Mouse (Mus musculus) liver, embryonic 14.5 days (tissue): ENCODE results near the gene Gm17304. TPM values are rescaled to one million over a fixed set of nuclear protein-coding genes. Genes with fewer than 3 reads are reported as not detected.

ENCODE experiments used
- ATAC-seq: fragments of 200-750 bp; cut with Nextera tagmentation; 2 replicates; pipeline ENCODE4 v1.8.0; 2017; ENCODE audit warnings: moderate number of reproducible peaks, mild to moderate bottlenecking, moderate library complexity; ENCODE audit not compliant: insufficient read depth
- DNase-seq, 3 experiments: peaks; one replicate each; pipeline ENCODE4 v3.0.0-alpha.2; 2012 to 2013; ENCODE audit warnings: low read depth in 3 of 3, low spot score in 3 of 3
- H3K27ac ChIP-seq: fragments of 300-500 bp; sonication (generic); 2 replicates; pipeline ENCODE4 v1.5.1; 2014; ENCODE audit warnings: moderate library complexity, mild to moderate bottlenecking, control low read depth, inconsistent platforms
- H3K27me3 ChIP-seq: fragments of 300-500 bp; sonication (generic); 2 replicates; pipeline ENCODE4 v1.6.1; 2014; ENCODE audit warnings: mild to moderate bottlenecking, low read length, moderate library complexity; ENCODE audit not compliant: control insufficient read depth, insufficient read depth
- H3K36me3 ChIP-seq: fragments of 300-500 bp; sonication (generic); replicated peaks from 2 replicates; pipeline ENCODE4 v1.6.1; 2014; ENCODE audit warnings: low read depth; ENCODE audit not compliant: control insufficient read depth, insufficient read depth
- H3K4me1 ChIP-seq, 2 experiments: fragments of 200-500 bp in 1 of 2; fragments of 300-500 bp in 1 of 2; sonication (generic) in 1 of 2; replicated peaks; 2 replicates each; pipeline ENCODE4 v1.6.1; 2012 to 2014; ENCODE audit warnings: antibody characterized with exemption in 1 of 2, inconsistent platforms in 1 of 2, low read length in 1 of 2; ENCODE audit not compliant: control insufficient read depth in 2 of 2, insufficient read depth in 2 of 2
- H3K4me2 ChIP-seq: fragments of 300-500 bp; sonication (generic); 2 replicates; pipeline ENCODE4 v1.6.1; 2014; ENCODE audit warnings: low read depth, mild to moderate bottlenecking, control low read depth, moderate library complexity
- H3K4me3 ChIP-seq, 2 experiments: fragments of 200-500 bp in 1 of 2; fragments of 300-500 bp in 1 of 2; sonication (generic) in 1 of 2; 2 replicates each; pipeline ENCODE4 v1.5.1; 2012 to 2014; ENCODE audit warnings: low read depth in 2 of 2, low read length in 2 of 2, mild to moderate bottlenecking in 2 of 2, control low read depth in 1 of 2, inconsistent platforms in 1 of 2, moderate library complexity in 1 of 2; ENCODE audit not compliant: insufficient read depth in 1 of 2
- H3K9ac ChIP-seq: fragments of 300-500 bp; sonication (generic); replicated peaks from 2 replicates; pipeline ENCODE4 v1.6.1; 2014; ENCODE audit warnings: mild to moderate bottlenecking, control low read depth, moderate library complexity
- H3K9me3 ChIP-seq: fragments of 300-500 bp; sonication (generic); 2 replicates; pipeline ENCODE4 v1.6.1; 2016; ENCODE audit warnings: low read length, mixed read lengths; ENCODE audit not compliant: control insufficient read depth
- CTCF ChIP-seq: IDR thresholded peaks from 2 replicates; pipeline ENCODE4 v1.5.1; 2016; ENCODE audit warnings: antibody characterized with exemption, low read depth, control low read depth
- EP300 ChIP-seq: IDR thresholded peaks from 2 replicates; pipeline ENCODE4 v1.6.1; 2016; ENCODE audit warnings: antibody characterized with exemption, low read depth
- WGBS: fragments of 180-500 bp; shearing (Covaris S2); extraction: QIAGEN DNeasy Blood & Tissue Kit; methylation state at CpG from one replicate; pipeline ENCODE4 v1.1.7; 2014; ENCODE audit not compliant: insufficient replicate concordance; 5-methylcytosine and 5-hydroxymethylcytosine counted together
- polyA plus RNA-seq, 2 experiments: library from polyadenylated mRNA; depleted of rRNA in 1 of 2; stranded (reverse) in 1 of 2; unstranded in 1 of 2; fragments of >200 nt; fragmentation: Nextera tagmentation in 1 of 2; extraction: Ambion mirVana in 1 of 2; gene quantifications; 2 replicates each; pipeline versions ENCODE4 v1.2.1 to v1.2.3; 2012 to 2014

The Gm17304 gene
- polyA plus RNA-seq, 2 experiments = not detected

DNA sequence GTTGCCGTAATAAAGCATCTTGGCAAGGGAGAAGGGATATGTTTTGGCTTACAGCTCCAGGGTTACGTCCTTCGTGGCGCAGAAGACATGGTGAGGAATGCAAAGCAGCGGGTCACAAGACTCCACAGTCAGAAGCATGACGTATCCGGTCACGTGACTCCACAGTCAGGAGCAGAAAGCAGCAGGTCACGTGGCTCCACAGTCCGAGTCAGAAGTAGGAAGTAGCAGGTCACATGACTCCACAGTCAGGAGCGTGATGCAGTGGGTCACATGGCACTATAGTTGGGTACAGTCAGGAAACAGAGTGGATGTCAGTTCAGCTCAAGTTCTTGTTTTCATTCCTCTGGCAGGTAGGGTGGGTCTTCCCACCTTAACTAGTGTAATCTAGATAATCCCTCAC is 19.2 kb upstream of the Gm17304 start:
- TF ChIP-seq CTCF (no peak), EP300 (no peak)
- DNase-seq = no peak
- H3K4me2 ChIP-seq = no peak overlapping the region
- H3K4me3 ChIP-seq = no peak overlapping the region
- 81% methylated on average over 11 of the region's 11 CpGs for WGBS
- no peaks in the 10 kb centered on the region for H3K36me3 ChIP-seq
- no peak overlapping the region for H3K27ac ChIP-seq
- ATAC-seq = no peak
- H3K4me1 ChIP-seq = no peaks in the 10 kb centered on the region
- no peaks in the 10 kb centered on the region for H3K9me3 ChIP-seq
- H3K9ac ChIP-seq = no peak overlapping the region
- no peaks in the 10 kb centered on the region for H3K27me3 ChIP-seq

DNA sequence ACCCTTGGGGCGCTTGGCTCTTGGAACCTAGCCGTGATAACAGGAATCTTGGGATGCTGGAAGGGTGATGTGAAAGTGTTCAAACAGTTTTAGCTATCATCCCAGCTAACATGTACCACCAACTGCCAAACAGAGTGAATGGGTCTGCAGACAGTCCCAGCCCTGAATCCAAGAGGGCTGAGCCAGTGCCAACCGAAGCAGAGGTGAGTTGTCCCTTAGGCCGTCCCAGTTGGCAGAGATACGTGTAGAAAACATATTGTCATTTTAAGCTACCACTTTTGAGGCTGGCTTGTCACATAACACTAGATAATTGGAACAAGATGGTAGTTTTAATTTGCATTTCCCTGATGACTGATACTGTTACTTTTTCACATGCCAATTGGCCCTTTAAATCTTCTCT is 18.2 kb upstream of the Gm17304 start:
- Histone ChIP-seq H3K4me3 (no peak overlapping the region), H3K9ac (no peak overlapping the region), H3K27me3 (no peaks in the 10 kb centered on the region), H3K4me2 (no peak overlapping the region), H3K9me3 (no peaks in the 10 kb centered on the region), H3K4me1 (no peaks in the 10 kb centered on the region), H3K27ac (no peak overlapping the region), H3K36me3 (no peaks in the 10 kb centered on the region)
- ATAC-seq = no peak
- TF ChIP-seq EP300 (no peak), CTCF (no peak)
- 82% methylated on average over 5 of the region's 5 CpGs for WGBS
- DNase-seq = no peak

- H3K36me3 ChIP-seq = no peaks in the 10 kb centered on the region
- no peak overlapping the region for H3K9ac ChIP-seq
- H3K27me3 ChIP-seq = no peaks in the 10 kb centered on the region
- no peaks in the 10 kb centered on the region for H3K4me1 ChIP-seq
- no peaks in the 10 kb centered on the region for H3K9me3 ChIP-seq
- H3K4me2 ChIP-seq = no peak overlapping the region
- DNase-seq (no peak), ATAC-seq (no peak)
- no peak overlapping the region for H3K27ac ChIP-seq
- TF ChIP-seq EP300 (no peak), CTCF (no peak)
- no peak overlapping the region for H3K4me3 ChIP-seq
These were observed 14.5 kb upstream of the Gm17304 start for GRCm38 (mm10) chr5:106594388-106594787.

GRCm38 (mm10) chr5:106597472-106597871 is 11.4 kb upstream of the Gm17304 start:
- no peak for DNase-seq
- Histone ChIP-seq H3K27me3 (no peaks in the 10 kb centered on the region), H3K27ac (no peak overlapping the region), H3K9ac (no peak overlapping the region), H3K4me2 (no peak overlapping the region), H3K9me3 (no peaks in the 10 kb centered on the region), H3K36me3 (no peaks in the 10 kb centered on the region), H3K4me1 (no peaks in the 10 kb centered on the region), H3K4me3 (no peak overlapping the region)
- 68% methylated on average over 2 of the region's 2 CpGs for WGBS
- TF ChIP-seq CTCF (no peak), EP300 (no peak)
- ATAC-seq = no peak

GRCm38 (mm10) chr5:106599482-106599881 is 9.4 kb upstream of the Gm17304 start:
- Histone ChIP-seq H3K9ac (no peak overlapping the region), H3K36me3 (no peaks in the 10 kb centered on the region; the same call in 1 of the 2 replicates), H3K27me3 (no peaks in the 10 kb centered on the region), H3K4me2 (no peak overlapping the region), H3K9me3 (no peaks in the 10 kb centered on the region), H3K4me1 (no peaks in the 10 kb centered on the region), H3K4me3 (no peak overlapping the region), H3K27ac (no peak overlapping the region)
- DNase-seq = no peak
- no peak for TF ChIP-seq CTCF
- no peak for TF ChIP-seq EP300
- ATAC-seq = no peak
- WGBS = 80% methylated on average over 8 of the region's 8 CpGs
